Mouse (Mus musculus) embryonic facial prominence, embryonic 14.5 days (tissue): ENCODE measurements around the gene Ttc39b. TPM values are rescaled to one million over a fixed set of nuclear protein-coding genes. Genes with fewer than 3 reads are reported as not detected.

Source experiments
- ATAC-seq: fragments of 200-750 bp; cut with Nextera tagmentation; 2 replicates; pipeline ENCODE4 v1.8.0; 2017; ENCODE audit warnings: low read depth, moderate number of reproducible peaks, moderate TSS enrichment
- DNase-seq: peaks from one replicate; pipeline ENCODE4 v3.0.0-alpha.2; 2015; ENCODE audit warnings: low spot score
- H3K27ac ChIP-seq: fragments of 300-500 bp; sonication (generic); replicated peaks from 2 replicates; pipeline ENCODE4 v1.5.1; 2014; ENCODE audit warnings: low read depth, mild to moderate bottlenecking, low read length, moderate library complexity
- H3K27me3 ChIP-seq: fragments of 300-500 bp; sonication (generic); replicated peaks from 2 replicates; pipeline ENCODE4 v1.6.1; 2014; ENCODE audit warnings: low read length; ENCODE audit not compliant: control insufficient read depth, insufficient read depth
- H3K36me3 ChIP-seq: fragments of 300-500 bp; sonication (generic); 2 replicates; pipeline ENCODE4 v1.6.1; 2014; ENCODE audit warnings: low read length, mixed read lengths; ENCODE audit not compliant: control insufficient read depth, insufficient read depth
- H3K4me1 ChIP-seq: fragments of 300-500 bp; sonication (generic); 2 replicates; pipeline ENCODE4 v1.6.1; 2014; ENCODE audit warnings: antibody characterized with exemption, low read length; ENCODE audit not compliant: control insufficient read depth, insufficient read depth
- H3K4me2 ChIP-seq: fragments of 300-500 bp; sonication (generic); 2 replicates; pipeline ENCODE4 v1.6.1; 2014; ENCODE audit warnings: low read depth, mild to moderate bottlenecking, low read length, moderate library complexity, mixed read lengths
- H3K4me3 ChIP-seq: fragments of 300-500 bp; sonication (generic); 2 replicates; pipeline ENCODE4 v1.5.1; 2014; ENCODE audit warnings: low read depth, mild to moderate bottlenecking, low read length
- H3K9ac ChIP-seq: fragments of 300-500 bp; sonication (generic); 2 replicates; pipeline ENCODE4 v1.6.1; 2014; ENCODE audit warnings: low read depth, mild to moderate bottlenecking, low read length, moderate library complexity, mixed read lengths
- H3K9me3 ChIP-seq: fragments of 300-500 bp; sonication (generic); 2 replicates; pipeline ENCODE4 v1.6.1; 2016; ENCODE audit warnings: low read length; ENCODE audit not compliant: control insufficient read depth
- WGBS: fragments of 180-500 bp; shearing (Covaris S2); extraction: QIAGEN DNeasy Blood & Tissue Kit; methylation state at CpG from one replicate; pipeline ENCODE4 v1.1.7; 2014; 5-methylcytosine and 5-hydroxymethylcytosine counted together
- polyA plus RNA-seq: library from polyadenylated mRNA; unstranded; fragments of >200 nt; fragmentation: Nextera tagmentation; extraction: Ambion mirVana; gene quantifications from 2 replicates; pipeline ENCODE4 v1.2.1, GENCODE M21; 2014

Gene Ttc39b
- polyA plus RNA-seq, 1 experiment from 2014 or later: 5.5 TPM

- no peaks in the 10 kb centered on the region for H3K36me3 ChIP-seq
- H3K4me3 ChIP-seq: no peak overlapping the region
- no peak overlapping the region for H3K4me2 ChIP-seq
- H3K27ac ChIP-seq: no peak overlapping the region
- H3K9ac ChIP-seq: no peak overlapping the region
- no peaks in the 10 kb centered on the region for H3K27me3 ChIP-seq
- ATAC-seq (no peak), DNase-seq (no peak)
- no peaks in the 10 kb centered on the region for H3K9me3 ChIP-seq
- 86% methylated on average over 6 of the region's 6 CpGs for WGBS
- peaks cover 17% of the 10 kb centered on the region for H3K4me1 ChIP-seq
Measured at GRCm38 (mm10) chr4:83213752-83214151, 110.3 kb downstream of the Ttc39b start.

DNA sequence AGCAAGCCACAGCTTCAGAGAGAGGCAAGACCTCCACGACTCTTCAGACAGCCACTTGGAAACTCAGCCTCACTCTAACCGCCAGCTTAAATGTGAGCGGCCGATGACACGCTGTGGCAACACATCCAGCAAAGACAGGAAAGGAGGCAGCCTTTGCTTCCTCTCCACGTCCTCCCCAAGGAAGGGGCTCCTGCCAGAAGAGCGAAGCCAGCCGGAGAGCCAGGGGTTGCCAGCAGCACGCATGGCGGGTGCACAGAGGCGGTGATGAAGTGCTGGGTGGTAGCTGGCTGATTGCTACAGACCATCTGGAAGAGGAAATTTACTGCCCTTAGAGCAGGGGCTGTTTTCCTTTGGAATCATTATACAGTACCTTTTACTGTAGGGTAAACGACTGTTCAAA, 112.3 kb downstream of the Ttc39b start:
- ATAC-seq (no peak), DNase-seq (no peak)
- WGBS: 58% methylated on average over 12 of the region's 12 CpGs
- H3K36me3 ChIP-seq: no peaks in the 10 kb centered on the region
- no peak overlapping the region for H3K4me3 ChIP-seq
- no peak overlapping the region; the same call in 1 of the 2 replicates for H3K27ac ChIP-seq
- H3K4me1 ChIP-seq: peaks cover 17% of the 10 kb centered on the region
- H3K9ac ChIP-seq: no peak overlapping the region
- H3K4me2 ChIP-seq: no peak overlapping the region
- H3K27me3 ChIP-seq: no peaks in the 10 kb centered on the region
- H3K9me3 ChIP-seq: no peaks in the 10 kb centered on the region

DNA sequence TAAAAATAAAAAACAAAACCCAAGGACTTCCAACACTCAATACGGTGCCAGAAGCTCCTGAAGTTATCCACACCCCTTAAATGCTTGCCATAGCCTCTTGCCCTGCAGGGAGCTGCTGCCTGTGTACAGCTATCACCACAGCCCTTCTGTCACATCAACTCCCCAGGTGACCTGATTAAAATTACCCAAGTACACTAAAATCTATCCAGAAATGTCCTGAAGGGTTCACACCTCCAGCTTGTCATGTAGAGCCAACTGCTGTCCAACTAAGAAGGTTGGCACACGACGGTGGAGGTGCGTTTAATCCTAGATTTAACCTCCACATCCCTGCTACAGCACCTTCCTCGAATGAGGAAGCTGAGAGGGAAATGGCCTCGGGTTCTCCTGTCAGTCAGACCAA, 113.6 kb downstream of the Ttc39b start:
- DNase-seq (no peak), ATAC-seq (no peak)
- Histone ChIP-seq H3K4me3 (no peak overlapping the region), H3K9me3 (no peaks in the 10 kb centered on the region), H3K27me3 (no peaks in the 10 kb centered on the region), H3K4me2 (no peak overlapping the region), H3K27ac (no peak overlapping the region), H3K36me3 (no peaks in the 10 kb centered on the region), H3K4me1 (peaks cover 9% of the 10 kb centered on the region), H3K9ac (no peak overlapping the region)
- 86% methylated on average over 6 of the region's 6 CpGs for WGBS

GRCm38 (mm10) chr4:83206803-83207586, 117.1 kb downstream of the Ttc39b start:
- no peak overlapping the region for H3K9ac ChIP-seq
- H3K4me1 ChIP-seq: no peaks in the 10 kb centered on the region
- no peak overlapping the region for H3K27ac ChIP-seq
- 63% methylated on average over 10 of the region's 10 CpGs for WGBS
- no peaks in the 10 kb centered on the region for H3K27me3 ChIP-seq
- ATAC-seq: peak; percentile 86
- H3K4me2 ChIP-seq: no peak overlapping the region
- peak; percentile 46 for DNase-seq
- H3K4me3 ChIP-seq: no peak overlapping the region
- no peaks in the 10 kb centered on the region for H3K36me3 ChIP-seq
- H3K9me3 ChIP-seq: no peaks in the 10 kb centered on the region

GRCm38 (mm10) chr4:83206416-83206802, 117.6 kb downstream of the Ttc39b start:
- no peaks in the 10 kb centered on the region for H3K36me3 ChIP-seq
- no peaks in the 10 kb centered on the region for H3K9me3 ChIP-seq
- H3K4me2 ChIP-seq: no peak overlapping the region
- 84% methylated on average over 2 of the region's 2 CpGs for WGBS
- DNase-seq (no peak), ATAC-seq (no peak)
- H3K9ac ChIP-seq: no peak overlapping the region
- no peak overlapping the region for H3K27ac ChIP-seq
- H3K27me3 ChIP-seq: no peaks in the 10 kb centered on the region
- no peak overlapping the region for H3K4me3 ChIP-seq
- no peaks in the 10 kb centered on the region for H3K4me1 ChIP-seq

GRCm38 (mm10) chr4:83199391-83199790, 124.7 kb downstream of the Ttc39b start:
- no peaks in the 10 kb centered on the region for H3K36me3 ChIP-seq
- no peak overlapping the region for H3K4me3 ChIP-seq
- H3K9me3 ChIP-seq: no peaks in the 10 kb centered on the region
- H3K27me3 ChIP-seq: no peaks in the 10 kb centered on the region
- no peak overlapping the region for H3K9ac ChIP-seq
- H3K4me1 ChIP-seq: 0 out of 2 replicates have a peak, but pooled peaks cover 3% of the 10 kb centered on the region
- 51% methylated on average over 8 of the region's 8 CpGs for WGBS
- ATAC-seq (no peak), DNase-seq (no peak)
- H3K4me2 ChIP-seq: no peak overlapping the region
- no peak overlapping the region for H3K27ac ChIP-seq

DNA sequence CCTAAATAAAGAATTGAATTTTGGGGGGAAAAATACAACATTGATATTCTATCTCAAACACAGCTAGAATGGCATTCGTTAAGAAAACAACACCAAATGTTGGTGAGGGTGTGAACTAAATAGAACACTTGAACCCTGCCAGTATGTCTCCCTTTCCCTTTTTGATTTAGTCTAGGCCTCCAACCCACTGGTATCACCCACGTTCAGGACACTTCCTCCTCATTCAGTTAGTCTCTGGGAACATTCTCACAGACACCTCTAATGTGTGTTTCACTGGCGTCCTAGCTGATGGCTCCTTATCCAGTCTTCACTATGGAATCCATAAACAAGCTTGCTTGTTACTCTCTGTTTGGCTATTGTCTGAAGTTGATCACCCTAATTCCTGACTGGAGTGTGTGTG, 125.9 kb downstream of the Ttc39b start:
- no peaks in the 10 kb centered on the region for H3K36me3 ChIP-seq
- no peak overlapping the region for H3K9ac ChIP-seq
- no peaks in the 10 kb centered on the region for H3K9me3 ChIP-seq
- H3K4me3 ChIP-seq: no peak overlapping the region
- WGBS: 77% methylated on average over 3 of the region's 3 CpGs
- no peak for ATAC-seq
- no peak overlapping the region for H3K27ac ChIP-seq
- DNase-seq: no peak
- H3K4me1 ChIP-seq: 0 out of 2 replicates have a peak, but pooled peaks cover 3% of the 10 kb centered on the region
- H3K4me2 ChIP-seq: no peak overlapping the region
- no peaks in the 10 kb centered on the region for H3K27me3 ChIP-seq

DNA sequence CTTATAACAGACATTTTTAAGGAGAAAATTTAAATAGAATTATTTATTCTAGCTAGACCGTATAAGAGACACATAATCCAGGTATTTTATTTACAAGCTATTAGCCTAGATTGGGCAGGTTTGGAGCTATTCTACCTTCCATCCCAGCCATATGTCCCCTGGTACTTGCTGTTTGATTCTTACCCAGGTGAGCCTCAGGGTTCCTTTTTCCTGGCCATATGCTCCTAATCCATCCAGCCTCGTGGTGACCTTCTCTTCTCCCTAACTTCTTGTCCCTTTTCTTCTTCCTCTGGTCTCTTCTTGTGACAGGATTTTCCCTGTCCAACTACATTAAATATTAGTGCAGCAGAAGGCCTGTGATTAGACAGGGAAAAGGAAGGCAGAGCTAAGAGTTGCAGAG, 134.3 kb downstream of the Ttc39b start:
- WGBS: 72% methylated on average over 2 of the region's 2 CpGs
- Histone ChIP-seq H3K27ac (no peak overlapping the region), H3K9me3 (no peaks in the 10 kb centered on the region), H3K27me3 (no peaks in the 10 kb centered on the region), H3K4me2 (no peak overlapping the region), H3K4me1 (no peaks in the 10 kb centered on the region), H3K36me3 (no peaks in the 10 kb centered on the region), H3K9ac (no peak overlapping the region), H3K4me3 (no peak overlapping the region)
- DNase-seq (no peak), ATAC-seq (no peak)

DNA sequence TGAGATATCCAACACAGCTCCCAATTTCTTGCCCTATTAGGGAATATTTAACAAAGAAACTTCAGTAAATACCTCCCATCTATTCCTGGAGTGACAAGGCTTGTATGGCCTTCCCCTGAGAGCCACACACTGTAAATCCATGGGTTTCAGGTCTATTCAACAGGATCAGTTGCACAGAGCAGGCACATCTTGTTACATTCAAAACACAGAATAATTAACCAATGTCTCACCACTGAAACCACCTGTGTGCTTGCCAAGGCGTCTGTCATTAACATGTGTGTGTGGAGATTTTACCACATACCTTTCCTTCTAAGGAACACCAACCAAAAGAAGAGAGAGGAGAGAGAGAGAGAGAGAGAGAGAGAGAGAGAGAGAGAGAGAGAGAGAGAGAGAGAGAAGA, 136.7 kb downstream of the Ttc39b start:
- H3K4me2 ChIP-seq: no peak overlapping the region
- H3K4me1 ChIP-seq: peaks cover 3% of the 10 kb centered on the region; the same call in 1 of the 2 replicates
- DNase-seq: no peak
- H3K27me3 ChIP-seq: no peaks in the 10 kb centered on the region
- no peak overlapping the region for H3K9ac ChIP-seq
- no peak overlapping the region for H3K27ac ChIP-seq
- WGBS: 65% methylated on average over 1 of the region's 1 CpGs
- H3K9me3 ChIP-seq: no peaks in the 10 kb centered on the region
- no peaks in the 10 kb centered on the region for H3K36me3 ChIP-seq
- no peak for ATAC-seq
- no peak overlapping the region for H3K4me3 ChIP-seq
